Mouse (Mus musculus) mesoderm, embryonic 11.5 days (tissue): ENCODE measurements at regions not wholly inside any gene's neighbourhood (a gene's known extent, or its start where the extent isn't known, plus 50 kb on each side); places are given as distances from the start of the nearest gene placed in this dataset.

Source experiments
- DNase-seq: peaks from one replicate; pipeline ENCODE4 v3.0.0-alpha.2; 2012; ENCODE audit warnings: low read depth, low spot score

DNA sequence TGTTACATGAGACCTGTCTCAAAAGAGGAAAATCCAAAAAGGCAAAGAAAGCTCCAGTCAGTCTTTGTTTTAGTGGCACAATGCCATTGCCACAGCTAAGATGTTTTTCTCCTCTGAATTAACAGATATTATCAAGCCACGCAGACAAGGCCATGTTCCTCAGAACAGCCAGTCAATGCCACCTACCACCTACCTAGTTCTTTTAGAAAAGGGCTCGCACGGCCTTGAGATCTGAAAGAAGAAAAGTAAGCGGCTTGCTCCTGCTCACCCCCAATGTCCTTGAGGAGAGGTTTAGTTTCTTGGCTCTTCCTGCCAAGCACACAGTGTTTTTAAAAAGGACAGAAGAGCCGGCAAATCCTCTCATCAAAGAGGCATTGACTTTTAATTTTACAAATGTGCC, 88.7 kb upstream of the Noct start:
- DNase-seq = no peak

- DNase-seq = no peak
Observed at GRCm38 (mm10) chr3:51137730-51138312, 86.4 kb upstream of the Noct start.

GRCm38 (mm10) chr3:51145985-51146384, 78.3 kb upstream of the Noct start:
- DNase-seq = no peak

DNA sequence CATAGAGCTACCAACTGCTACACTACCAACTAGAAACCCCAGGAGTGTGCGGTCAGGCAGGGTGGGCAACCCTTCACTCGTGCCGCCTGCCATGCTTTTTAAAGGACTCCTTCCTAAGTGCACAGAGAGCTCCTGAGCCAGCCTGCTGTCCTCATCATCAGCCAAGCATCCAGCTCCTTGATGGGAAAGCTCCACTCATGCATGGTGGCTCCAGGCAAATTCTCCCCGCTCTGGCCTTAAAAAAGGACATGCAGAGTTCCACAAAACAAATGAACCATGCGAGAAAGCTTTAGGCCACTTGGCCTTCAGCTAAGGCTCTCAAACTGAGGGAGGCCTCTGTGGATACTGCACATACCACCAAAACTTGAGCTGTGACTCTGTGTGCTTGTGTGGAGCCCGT, 74.2 kb upstream of the Noct start:
- no peak for DNase-seq

DNA sequence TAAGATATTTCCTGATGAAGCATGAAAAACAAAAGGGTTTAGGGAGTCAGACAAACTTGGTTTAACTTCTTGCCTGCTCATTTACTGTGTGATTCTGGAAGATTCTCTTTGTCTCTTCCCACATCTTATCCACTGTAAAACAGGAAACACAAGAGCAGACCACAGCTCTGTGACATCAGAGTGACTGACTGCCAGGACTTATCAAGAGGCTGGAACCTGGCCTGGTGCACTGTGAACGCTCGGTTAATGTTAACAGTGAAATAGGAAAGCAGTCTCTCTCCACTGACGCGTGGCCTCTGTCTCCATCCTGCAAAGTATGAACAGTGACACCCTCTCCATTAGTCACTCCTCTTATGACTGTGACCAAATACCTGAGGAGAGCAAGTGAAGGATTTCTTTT, 73.1 kb upstream of the Noct start:
- DNase-seq = no peak

GRCm38 (mm10) chr3:51155621-51156020, 68.6 kb upstream of the Noct start:
- DNase-seq = no peak

DNA sequence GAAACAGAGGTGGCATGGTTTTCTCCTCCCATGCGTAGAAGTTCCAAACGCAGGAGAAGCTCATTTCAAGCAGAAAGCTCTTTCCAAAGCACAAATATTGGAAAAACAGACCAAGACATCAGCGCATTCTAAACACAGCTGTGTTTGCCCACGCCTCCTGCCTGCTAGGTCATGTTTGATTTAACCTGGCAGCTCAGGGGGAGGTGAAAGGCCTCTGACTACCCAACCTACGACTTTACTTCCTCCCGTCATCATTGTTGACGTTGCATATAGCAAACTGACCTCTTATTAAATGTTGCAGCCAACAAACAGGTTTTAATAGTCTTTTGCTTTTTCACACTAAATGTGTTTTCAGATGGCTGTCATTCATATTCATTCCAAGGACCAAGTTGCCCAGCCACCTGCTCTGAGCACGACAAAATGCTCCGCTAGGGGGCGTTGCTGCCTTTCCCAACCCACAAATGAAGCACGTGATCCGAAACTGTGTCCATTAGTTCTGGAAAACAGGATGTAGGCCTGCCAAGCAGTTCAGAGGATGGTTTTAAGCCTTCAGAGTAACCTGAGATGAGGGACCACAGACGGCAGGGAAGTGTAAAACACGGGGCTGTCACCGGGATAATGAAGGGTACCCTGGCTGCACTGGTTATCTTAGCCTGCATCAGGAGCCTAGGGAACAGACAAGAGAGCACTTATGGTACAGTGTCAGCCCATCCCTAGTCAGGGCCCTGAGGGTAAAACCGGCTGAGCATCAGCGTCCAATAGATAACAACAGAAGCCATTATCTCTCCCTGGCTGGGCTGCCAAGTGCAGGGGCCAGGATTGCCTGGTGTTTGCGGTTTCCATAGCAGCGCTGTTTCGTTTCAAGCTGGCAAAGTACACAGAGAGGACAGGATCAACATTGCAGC, 67.6 kb upstream of the Noct start:
- peak; percentile 72 for DNase-seq

DNA sequence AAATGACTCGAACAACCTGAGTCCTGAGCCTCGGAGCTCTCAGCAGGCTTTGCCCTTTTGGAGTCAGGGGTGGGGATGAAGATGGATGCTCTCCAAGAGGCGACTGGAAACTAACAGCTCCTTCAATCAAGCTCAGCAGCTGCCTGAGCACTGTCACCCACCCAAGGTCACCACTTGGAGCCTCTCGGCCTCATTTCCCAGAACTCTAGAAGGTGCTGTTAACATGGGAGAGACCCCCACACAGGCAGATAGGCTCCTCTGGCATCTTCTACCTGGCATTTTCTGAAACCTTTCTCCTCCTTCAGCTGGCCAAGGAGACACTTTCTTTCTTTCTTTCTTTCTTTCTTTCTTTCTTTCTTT, 67.0 kb upstream of the Noct start:
- DNase-seq = no peak

DNA sequence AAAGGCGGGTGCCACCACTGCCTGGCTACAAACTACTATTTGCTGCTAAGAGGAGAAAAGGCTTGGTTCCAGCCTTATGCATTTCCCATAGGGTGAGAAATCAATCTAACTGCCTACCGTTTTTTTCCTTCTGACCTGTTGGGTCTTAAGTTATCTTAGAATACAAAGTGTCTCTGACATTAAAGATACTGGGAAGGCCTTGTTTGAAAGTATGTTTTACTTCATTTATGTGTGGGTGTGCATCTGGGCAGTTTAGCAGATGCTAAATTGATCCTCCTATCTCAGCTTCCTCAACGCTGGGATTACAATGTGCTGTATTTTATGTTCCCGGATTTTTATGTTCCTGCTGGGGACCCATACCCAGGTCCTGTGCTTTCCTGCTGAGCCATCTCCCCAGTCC, 65.8 kb upstream of the Noct start:
- no peak for DNase-seq

- no peak for DNase-seq
Observed at GRCm38 (mm10) chr3:51159322-51159721, 64.9 kb upstream of the Noct start.

- no peak for DNase-seq
Observed at GRCm38 (mm10) chr3:51159881-51160280, 64.4 kb upstream of the Noct start.

DNA sequence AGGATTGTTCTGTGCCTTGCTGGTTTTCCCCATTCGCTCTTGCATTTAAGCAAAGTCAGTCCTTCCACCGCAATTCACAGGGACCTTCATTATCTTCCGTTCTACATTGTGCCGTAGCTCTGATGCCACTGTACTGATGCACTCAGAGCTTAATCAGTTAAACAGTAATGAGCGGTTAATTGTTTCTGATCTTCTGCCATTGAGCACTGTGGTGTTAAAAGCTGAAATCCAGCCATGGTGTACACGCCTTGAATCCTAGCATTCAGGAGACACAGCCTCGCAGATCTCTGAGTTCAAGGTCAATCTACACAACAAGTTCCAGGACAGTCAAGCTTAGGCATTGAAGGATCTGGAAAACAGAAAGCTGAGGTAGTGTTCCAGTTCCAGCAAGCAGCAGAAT, 63.6 kb upstream of the Noct start:
- DNase-seq = no peak

DNA sequence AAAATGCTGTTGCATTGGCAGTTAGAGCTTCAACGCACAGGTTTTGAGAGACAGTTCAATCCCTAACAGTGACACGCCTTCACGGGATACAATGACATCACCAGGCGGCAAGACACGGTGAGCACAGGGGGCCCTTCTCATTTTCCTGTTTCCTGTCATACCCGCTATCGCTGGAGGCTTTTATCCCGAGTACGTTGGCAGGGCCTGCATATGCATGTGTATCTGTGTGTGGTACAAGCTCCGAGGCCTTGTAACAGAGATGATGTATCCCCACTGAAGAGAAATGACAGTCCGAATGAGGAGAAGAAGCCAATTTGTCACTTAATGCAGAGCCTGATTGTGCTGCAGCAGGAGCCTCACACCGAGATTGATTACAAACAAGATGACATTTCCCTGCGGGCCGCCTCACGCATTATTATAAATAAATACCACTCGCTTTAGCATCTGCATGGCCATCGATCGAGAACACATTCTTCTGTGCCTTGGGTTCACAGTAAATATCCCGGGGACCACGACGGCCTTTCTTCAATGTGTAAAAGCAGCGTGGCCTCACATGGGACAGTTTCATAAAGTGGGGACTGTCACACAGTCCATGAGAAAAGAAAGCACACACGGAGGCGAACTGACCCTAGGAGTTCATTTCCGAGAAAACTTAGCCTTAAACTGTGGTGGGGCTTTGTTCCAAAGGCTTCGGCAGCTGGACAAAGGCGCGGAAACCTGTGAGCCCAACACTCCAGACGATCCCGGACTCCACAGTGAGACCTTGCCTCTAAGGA, 54.9 kb upstream of the Noct start:
- DNase-seq = no peak

GRCm38 (mm10) chr3:51170225-51170852, 53.9 kb upstream of the Noct start:
- peak; percentile 86 for DNase-seq
